Mouse (Mus musculus): ENCODE data around the gene Gm49450. TPM values are rescaled to one million over a fixed set of nuclear protein-coding genes. Genes with fewer than 3 reads are reported as not detected.

Gene Gm49450
- polyA plus RNA-seq, 1 experiment from 2014 or later: not detected

GRCm38 (mm10) chr15:98991540-98992050 lies 38.2 kb upstream of the Gm49450 start:
- H3K27ac ChIP-seq: peak overlapping the region; percentile 19
- H3K4me2 ChIP-seq: no peak overlapping the region
- no peaks in the 10 kb centered on the region for H3K36me3 ChIP-seq
- H3K4me3 ChIP-seq (replicated peaks): no peak overlapping the region
- no peak for ATAC-seq (replicated peaks; ENCODE audit: low FRiP score)
- WGBS: 39% methylated on average over 9 of the region's 9 CpGs
- 0 out of 2 replicates have a peak, but pooled peaks cover 4% of the 10 kb centered on the region for H3K27me3 ChIP-seq
- no peaks in the 10 kb centered on the region for H3K9me3 ChIP-seq (replicated peaks)
- 0 out of 2 replicates have a peak overlapping the region, but pooled peaks have one; percentile 5 for H3K9ac ChIP-seq
- H3K4me1 ChIP-seq: peaks cover 49% of the 10 kb centered on the region

- H3K4me3 ChIP-seq (replicated peaks): no peak overlapping the region
- H3K36me3 ChIP-seq: no peaks in the 10 kb centered on the region
- H3K9ac ChIP-seq: 0 out of 2 replicates have a peak overlapping the region, but pooled peaks have one; percentile 5
- H3K27me3 ChIP-seq: 0 out of 2 replicates have a peak, but pooled peaks cover 4% of the 10 kb centered on the region
- ATAC-seq (replicated peaks; ENCODE audit: low FRiP score): no peak
- no peaks in the 10 kb centered on the region for H3K9me3 ChIP-seq (replicated peaks)
- H3K27ac ChIP-seq: peak overlapping the region; percentile 19
- H3K4me2 ChIP-seq: 0 out of 2 replicates have a peak overlapping the region, but pooled peaks have one; percentile 2
- WGBS: 41% methylated on average over 15 of the region's 15 CpGs
- H3K4me1 ChIP-seq: peaks cover 56% of the 10 kb centered on the region
Observed at GRCm38 (mm10) chr15:98990669-98991539, 37.6 kb upstream of the Gm49450 start.

- 40% methylated on average over 12 of the region's 12 CpGs for WGBS
Observed at GRCm38 (mm10) chr15:98989701-98990430, 36.5 kb upstream of the Gm49450 start.

GRCm38 (mm10) chr15:98988787-98989186 lies 35.4 kb upstream of the Gm49450 start:
- H3K4me1 ChIP-seq: peaks cover 65% of the 10 kb centered on the region
- no peak overlapping the region for H3K4me3 ChIP-seq (replicated peaks)
- no peak for ATAC-seq (replicated peaks; ENCODE audit: low FRiP score)
- no peaks in the 10 kb centered on the region for H3K36me3 ChIP-seq
- 0 out of 2 replicates have a peak, but pooled peaks cover 4% of the 10 kb centered on the region for H3K27me3 ChIP-seq
- H3K27ac ChIP-seq: no peak overlapping the region
- no peak overlapping the region for H3K9ac ChIP-seq
- no peak overlapping the region for H3K4me2 ChIP-seq
- no peaks in the 10 kb centered on the region for H3K9me3 ChIP-seq (replicated peaks)
- WGBS: 79% methylated on average over 3 of the region's 3 CpGs

More at GRCm38 (mm10) chr15:98989701-98990430, 36.5 kb upstream of the Gm49450 start:
- no peak overlapping the region for H3K4me3 ChIP-seq (replicated peaks)
- 0 out of 2 replicates have a peak overlapping the region, but pooled peaks have one; percentile 18 for H3K27ac ChIP-seq
- peaks cover 61% of the 10 kb centered on the region for H3K4me1 ChIP-seq
- no peak for ATAC-seq (replicated peaks; ENCODE audit: low FRiP score)
- H3K4me2 ChIP-seq: no peak overlapping the region
- no peak overlapping the region for H3K9ac ChIP-seq
- H3K9me3 ChIP-seq (replicated peaks): no peaks in the 10 kb centered on the region
- H3K27me3 ChIP-seq: 0 out of 2 replicates have a peak, but pooled peaks cover 4% of the 10 kb centered on the region
- H3K36me3 ChIP-seq: no peaks in the 10 kb centered on the region

GRCm38 (mm10) chr15:98987661-98988181 lies 34.4 kb upstream of the Gm49450 start:
- Histone ChIP-seq H3K27ac (peak overlapping the region; percentile 90), H3K4me1 (peaks cover 59% of the 10 kb centered on the region), H3K9ac (no peak overlapping the region), H3K4me2 (no peak overlapping the region), H3K4me3 (replicated peaks) (no peak overlapping the region), H3K36me3 (no peaks in the 10 kb centered on the region), H3K9me3 (replicated peaks) (no peaks in the 10 kb centered on the region), H3K27me3 (0 out of 2 replicates have a peak, but pooled peaks cover 4% of the 10 kb centered on the region)
- WGBS: 51% methylated on average over 8 of the region's 8 CpGs
- no peak for ATAC-seq (replicated peaks; ENCODE audit: low FRiP score)

- Histone ChIP-seq H3K27ac (peak overlapping the region; percentile 90), H3K4me1 (peaks cover 53% of the 10 kb centered on the region), H3K4me3 (replicated peaks) (no peak overlapping the region), H3K9me3 (replicated peaks) (no peaks in the 10 kb centered on the region), H3K27me3 (0 out of 2 replicates have a peak, but pooled peaks cover 3% of the 10 kb centered on the region), H3K9ac (no peak overlapping the region), H3K4me2 (no peak overlapping the region), H3K36me3 (no peaks in the 10 kb centered on the region)
- ATAC-seq (replicated peaks; ENCODE audit: low FRiP score): no peak
- 47% methylated on average over 7 of the region's 7 CpGs for WGBS
Observed at GRCm38 (mm10) chr15:98987077-98987630, 33.8 kb upstream of the Gm49450 start.

- H3K9ac ChIP-seq: peak overlapping the region; percentile 46
- peaks cover 48% of the 10 kb centered on the region for H3K4me1 ChIP-seq
- H3K4me3 ChIP-seq (replicated peaks): peak overlapping the region; percentile 51
- peak overlapping the region; percentile 90 for H3K27ac ChIP-seq
- peak overlapping the region; percentile 65 for H3K4me2 ChIP-seq
- ATAC-seq (replicated peaks; ENCODE audit: low FRiP score): no peak
- WGBS: 48% methylated on average over 12 of the region's 12 CpGs
- no peaks in the 10 kb centered on the region for H3K36me3 ChIP-seq
- H3K27me3 ChIP-seq: no peaks in the 10 kb centered on the region
- no peaks in the 10 kb centered on the region for H3K9me3 ChIP-seq (replicated peaks)
Observed at GRCm38 (mm10) chr15:98985982-98986715, 32.8 kb upstream of the Gm49450 start.

GRCm38 (mm10) chr15:98985240-98985981 lies 32.1 kb upstream of the Gm49450 start:
- Histone ChIP-seq H3K27me3 (no peaks in the 10 kb centered on the region), H3K4me2 (peak overlapping the region; percentile 65), H3K4me3 (replicated peaks) (peak overlapping the region; percentile 51), H3K4me1 (peaks cover 40% of the 10 kb centered on the region), H3K27ac (peak overlapping the region; percentile 90), H3K9me3 (replicated peaks) (no peaks in the 10 kb centered on the region), H3K9ac (peak overlapping the region; percentile 46), H3K36me3 (no peaks in the 10 kb centered on the region)
- ATAC-seq (replicated peaks; ENCODE audit: low FRiP score): peak; percentile 81
- 3% methylated on average over 29 of the region's 29 CpGs for WGBS

GRCm38 (mm10) chr15:98984681-98985080 lies 31.3 kb upstream of the Gm49450 start:
- Histone ChIP-seq H3K4me3 (replicated peaks) (peak overlapping the region; percentile 51; the same call in 1 of the 2 replicates), H3K4me1 (peaks cover 33% of the 10 kb centered on the region), H3K9ac (peak overlapping the region; percentile 46; the same call in 1 of the 2 replicates), H3K36me3 (no peaks in the 10 kb centered on the region), H3K27ac (peak overlapping the region; percentile 90; the same call in 1 of the 2 replicates), H3K27me3 (no peaks in the 10 kb centered on the region), H3K4me2 (peak overlapping the region; percentile 65), H3K9me3 (replicated peaks) (no peaks in the 10 kb centered on the region)
- no peak for ATAC-seq (replicated peaks; ENCODE audit: low FRiP score)
- WGBS: 64% methylated on average over 6 of the region's 6 CpGs

- Histone ChIP-seq H3K36me3 (no peaks in the 10 kb centered on the region), H3K4me3 (replicated peaks) (no peak overlapping the region), H3K9ac (no peak overlapping the region), H3K4me1 (peaks cover 35% of the 10 kb centered on the region), H3K27me3 (no peaks in the 10 kb centered on the region), H3K27ac (no peak overlapping the region), H3K4me2 (no peak overlapping the region), H3K9me3 (replicated peaks) (no peaks in the 10 kb centered on the region)
- WGBS: 56% methylated on average over 16 of the region's 16 CpGs
- ATAC-seq (replicated peaks; ENCODE audit: low FRiP score): no peak
Observed at GRCm38 (mm10) chr15:98983431-98984081, 30.2 kb upstream of the Gm49450 start.

Data from kidney, embryonic 15.5 days (tissue).